10 mouse cellular contexts compared by ENCODE assay signal in the genomic region with DNA sequence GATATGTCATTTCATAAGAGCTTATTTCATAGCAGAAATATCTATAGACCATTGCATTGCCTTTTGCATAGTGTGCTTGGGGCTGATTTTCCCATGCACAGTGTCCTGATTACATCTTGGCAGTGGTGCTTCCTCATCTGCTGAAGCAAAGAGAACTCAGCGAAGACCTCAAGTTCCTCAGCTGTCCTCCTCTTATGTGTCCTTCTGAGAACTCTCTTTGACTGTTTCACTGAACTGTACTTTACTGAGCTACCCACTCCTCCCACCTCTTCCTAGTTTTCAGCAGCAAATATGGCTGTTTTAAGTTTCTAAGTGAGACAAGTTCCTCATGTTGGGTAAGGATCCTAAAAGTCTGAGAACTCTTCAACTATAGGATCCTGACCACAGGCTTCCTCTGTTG. TPM values are rescaled to one million over a fixed set of nuclear protein-coding genes. Genes with fewer than 3 reads are reported as not detected.
DNase-seq lines count a peak whose midpoint lies in the region; ATAC-seq and TF ChIP-seq lines count a peak whose summit lies in the region.
"Had no signal": no experiment of that assay in that cellular context is flagged by ENCODE, and none has a peak within 500 bp of the region (broad histone marks: within the 10 kb centered on the region; RNA-seq: fewer than 3 reads in every experiment).

No protein-coding gene starts in this region.

- peak overlapping the region; percentile 87 for H3K27ac ChIP-seq in heart, embryonic 10.5 days
- H3K27ac ChIP-seq in lung, embryonic 14.5 days (ENCODE audit: low read depth), result peak overlapping the region; percentile 76
- H3K27ac ChIP-seq in heart, postnatal 0 days (ENCODE audit: low read depth), result peak overlapping the region; percentile 92

- no peak overlapping the region for H3K4me2 ChIP-seq in lung, embryonic 14.5 days
- no peak overlapping the region for H3K4me2 ChIP-seq in heart, postnatal 0 days (ENCODE audit: low read depth, low read length)
- H3K4me2 ChIP-seq: limb, embryonic 12.5 days had no signal

- TF ChIP-seq CTCF in lung, embryonic 14.5 days (IDR thresholded peaks at IDR 0.05; ENCODE audit: low read depth), result no peak
- no peak for TF ChIP-seq CTCF in heart, postnatal 0 days (IDR thresholded peaks at IDR 0.05; ENCODE audit: low read depth)

- 97% methylated on average over 1 of the region's 1 CpGs for WGBS in heart, embryonic 10.5 days
- 71% methylated on average over 1 of the region's 1 CpGs for WGBS in lung, embryonic 14.5 days
- 73% methylated on average over 1 of the region's 1 CpGs for WGBS in heart, postnatal 0 days

- H3K9ac ChIP-seq in lung, embryonic 14.5 days, result no peak overlapping the region
- no peak overlapping the region for H3K9ac ChIP-seq in heart, postnatal 0 days (replicated peaks; ENCODE audit: low read depth, low read length)
- H3K9ac ChIP-seq: limb, embryonic 12.5 days had no signal

- no peaks in the 10 kb centered on the region for H3K9me3 ChIP-seq in heart, embryonic 10.5 days
- H3K9me3 ChIP-seq in lung, embryonic 14.5 days (ENCODE audit: low read depth, low read length), result no peaks in the 10 kb centered on the region
- no peaks in the 10 kb centered on the region for H3K9me3 ChIP-seq in heart, postnatal 0 days (replicated peaks; ENCODE audit: control insufficient read depth, low read length)
- H3K9me3 ChIP-seq: limb, embryonic 12.5 days had no signal

- no peak for ATAC-seq in lung, embryonic 14.5 days (ENCODE audit: insufficient read depth)
- no peak for ATAC-seq in heart, postnatal 0 days (ENCODE audit: insufficient read depth, low read depth)
- ATAC-seq in neutrophil, adult 5-6 weeks (ENCODE audit: extremely low read depth, insufficient number of reproducible peaks, low FRiP score, poor library complexity, severe bottlenecking), result peak; percentile 34; the same call in 1 of the 2 replicates

- H3K4me3 ChIP-seq in heart, embryonic 10.5 days, result no peak overlapping the region
- H3K4me3 ChIP-seq in lung, embryonic 14.5 days (ENCODE audit: low read depth, low read length), result no peak overlapping the region
- H3K4me3 ChIP-seq in heart, postnatal 0 days (ENCODE audit: low read depth, low read length), result no peak overlapping the region
- H3K4me3 ChIP-seq: limb, embryonic 12.5 days had no signal

- TF ChIP-seq EP300 in heart, postnatal 0 days (IDR thresholded peaks at IDR 0.05; ENCODE audit: low read depth), result no peak

- peaks cover 40% of the 10 kb centered on the region for H3K4me1 ChIP-seq in heart, embryonic 10.5 days
- peaks cover 17% of the 10 kb centered on the region for H3K4me1 ChIP-seq in lung, embryonic 14.5 days (ENCODE audit: insufficient read depth)
- H3K4me1 ChIP-seq in heart, postnatal 0 days (ENCODE audit: control insufficient read depth, insufficient read depth), result peaks cover 34% of the 10 kb centered on the region

- no peaks in the 10 kb centered on the region for H3K36me3 ChIP-seq in heart, embryonic 10.5 days
- H3K36me3 ChIP-seq in lung, embryonic 14.5 days (ENCODE audit: insufficient read depth), result no peaks in the 10 kb centered on the region
- H3K36me3 ChIP-seq in heart, postnatal 0 days (replicated peaks; ENCODE audit: control insufficient read depth, insufficient read depth, low read length), result no peaks in the 10 kb centered on the region
- H3K36me3 ChIP-seq: limb, embryonic 12.5 days had no signal

- no peaks in the 10 kb centered on the region for H3K27me3 ChIP-seq in heart, embryonic 10.5 days (ENCODE audit: insufficient read depth, poor library complexity, severe bottlenecking)
- no peaks in the 10 kb centered on the region for H3K27me3 ChIP-seq in lung, embryonic 14.5 days (ENCODE audit: insufficient read depth, low read length)
- H3K27me3 ChIP-seq in heart, postnatal 0 days (ENCODE audit: control insufficient read depth, insufficient read depth, low read length), result no peaks in the 10 kb centered on the region
- H3K27me3 ChIP-seq: limb, embryonic 12.5 days had no signal

- no peak for DNase-seq in heart, embryonic 10.5 days (ENCODE audit: low spot score)
- DNase-seq in heart, adult 9 months (ENCODE audit: low spot score in 2 of 2), result no peak
- DNase-seq in lung, embryonic 14.5 days, result no peak
- DNase-seq in lung, postnatal 14 days, result no peak
- no peak for DNase-seq in heart, postnatal 0 days (ENCODE audit: low spot score)
- DNase-seq in embryo, embryonic 10.5 days (ENCODE audit: low spot score), result no peak
- no peak for DNase-seq in layer of hippocampus, adult 18-20 months (ENCODE audit: low spot score in 2 of 2)
- DNase-seq: thymus, postnatal 14 days had no signal

RNA-seq across cellular contexts. Expression of gene Lims1, which starts 58.6 kb away (rescaled TPM):
- polyA plus RNA-seq in heart, embryonic 10.5 days (2016; fragmentation: Nextera tagmentation; extraction: Ambion mirVana), result 121 and 142 TPM in 2 replicates
- polyA plus RNA-seq in lung, embryonic 14.5 days (2014; fragmentation: Nextera tagmentation; extraction: Ambion mirVana), result 200 and 208 TPM in 2 replicates
- total RNA-seq in heart, postnatal 0 days (2014; rRNA removed; ENCODE audit: low replicate concordance), result 177 and 193 TPM in 2 replicates
- 211 and 232 TPM in 2 replicates for polyA plus RNA-seq in heart, postnatal 0 days (2015; fragmentation: Nextera tagmentation; extraction: Ambion mirVana)
- 52.9 and 61.9 TPM in 2 replicates for total RNA-seq in neutrophil, adult 5-6 weeks (2017)
- 10 to 100 TPM; 18.9 to 20.4 TPM for total RNA-seq in layer of hippocampus, adult 18-20 months (2021)
